Mouse (Mus musculus) forebrain, embryonic 15.5 days (tissue): ENCODE results near the gene Mycbp2. TPM values are rescaled to one million over a fixed set of nuclear protein-coding genes. Genes with fewer than 3 reads are reported as not detected.
A peak's percentile ranks its signal among the peaks of the same experiment; 100 is the strongest.

ENCODE experiments used
- ATAC-seq: fragments of 200-750 bp; cut with Nextera tagmentation; replicated peaks from 2 replicates; pipeline ENCODE4 v1.8.0; 2017; ENCODE audit warnings: mild to moderate bottlenecking, moderate TSS enrichment, moderate library complexity
- H3K27ac ChIP-seq: fragments of 300-500 bp; sonication (generic); replicated peaks from 2 replicates; pipeline ENCODE4 v1.5.1; 2015; ENCODE audit warnings: mild to moderate bottlenecking, inconsistent platforms
- H3K27me3 ChIP-seq: fragments of 300-500 bp; sonication (generic); 2 replicates; pipeline ENCODE4 v1.6.1; 2015; ENCODE audit warnings: inconsistent platforms
- H3K36me3 ChIP-seq: fragments of 300-500 bp; sonication (generic); 2 replicates; pipeline ENCODE4 v1.6.1; 2015; ENCODE audit warnings: mild to moderate bottlenecking, inconsistent platforms
- H3K4me1 ChIP-seq: fragments of 300-500 bp; sonication (generic); 2 replicates; pipeline ENCODE4 v1.6.1; 2015; ENCODE audit warnings: inconsistent platforms
- H3K4me2 ChIP-seq: fragments of 300-500 bp; sonication (generic); replicated peaks from 2 replicates; pipeline ENCODE4 v1.6.1; 2015; ENCODE audit warnings: mild to moderate bottlenecking, inconsistent platforms
- H3K4me3 ChIP-seq: fragments of 300-500 bp; sonication (generic); 2 replicates; pipeline ENCODE4 v1.5.1; 2015; ENCODE audit warnings: mild to moderate bottlenecking, inconsistent platforms
- H3K9ac ChIP-seq: fragments of 300-500 bp; sonication (generic); replicated peaks from 2 replicates; pipeline ENCODE4 v1.6.1; 2015; ENCODE audit warnings: mild to moderate bottlenecking, inconsistent platforms
- H3K9me3 ChIP-seq: fragments of 300-500 bp; sonication (generic); 2 replicates; pipeline ENCODE4 v1.6.1; 2016; ENCODE audit warnings: inconsistent platforms
- WGBS: fragments of 180-500 bp; shearing (Covaris S2); methylation state at CpG from one replicate; pipeline ENCODE4 v1.1.7; 2015; ENCODE audit warnings: mixed read lengths; 5-methylcytosine and 5-hydroxymethylcytosine counted together
- polyA plus RNA-seq: library from polyadenylated mRNA; unstranded; fragments of >200 nt; fragmentation: Nextera tagmentation; extraction: Ambion mirVana; gene quantifications from 2 replicates; pipeline ENCODE4 v1.2.1, GENCODE M21; 2015

Gene Mycbp2
- polyA plus RNA-seq, 1 experiment from 2014 or later, result 51.8 TPM

DNA sequence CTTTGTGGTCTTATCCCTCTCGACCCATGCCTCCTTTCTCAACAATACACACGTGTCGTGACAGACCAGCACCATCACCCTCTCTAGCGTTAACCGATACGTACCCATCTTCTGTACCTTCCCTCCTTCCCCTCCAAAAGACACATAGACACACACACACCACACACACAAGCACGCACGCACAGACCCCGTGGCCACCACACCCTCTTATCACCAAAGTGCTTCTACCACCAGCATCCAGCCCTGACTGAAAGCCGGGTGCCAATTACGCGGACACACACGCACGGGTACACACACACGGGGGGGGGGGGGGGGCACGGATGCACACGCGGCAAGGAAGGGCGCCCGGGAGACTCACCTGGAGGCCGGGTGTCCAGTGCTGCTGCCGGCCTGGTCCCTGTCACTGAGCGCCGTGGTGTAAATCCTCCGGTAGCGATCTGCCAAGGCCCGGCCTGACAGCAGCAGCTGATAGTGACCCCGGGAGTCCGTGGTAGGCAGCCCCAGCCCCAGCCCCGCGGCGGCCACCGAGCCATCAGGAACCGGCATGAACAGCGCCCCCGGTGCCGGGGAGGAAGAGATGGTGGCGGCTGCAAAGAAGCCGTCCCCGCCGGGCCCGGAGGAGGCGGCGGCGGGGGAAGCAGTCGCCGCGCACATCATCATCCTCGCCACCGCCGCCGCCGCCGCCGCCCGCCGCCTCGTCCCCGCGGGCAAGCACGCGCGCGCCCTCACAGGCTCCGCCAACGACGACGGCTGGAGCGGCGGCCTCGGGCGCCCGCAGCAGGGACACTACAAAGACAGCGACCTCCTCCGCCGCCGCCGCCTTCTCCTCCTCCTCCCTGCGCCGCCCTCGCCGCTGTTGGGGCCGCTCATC, 521 bp downstream of the Mycbp2 start:
- peak overlapping the region; percentile 98 for H3K27ac ChIP-seq
- no peaks in the 10 kb centered on the region for H3K27me3 ChIP-seq
- H3K4me2 ChIP-seq, result peak overlapping the region; percentile 64
- WGBS, result under 1% methylated on average over 53 of the region's 83 CpGs
- no peaks in the 10 kb centered on the region for H3K9me3 ChIP-seq
- ATAC-seq, result peak; percentile 68
- peaks cover 40% of the 10 kb centered on the region for H3K4me1 ChIP-seq
- peak overlapping the region; percentile 80 for H3K9ac ChIP-seq
- H3K36me3 ChIP-seq, result no peaks in the 10 kb centered on the region
- peak overlapping the region; percentile 71 for H3K4me3 ChIP-seq

DNA sequence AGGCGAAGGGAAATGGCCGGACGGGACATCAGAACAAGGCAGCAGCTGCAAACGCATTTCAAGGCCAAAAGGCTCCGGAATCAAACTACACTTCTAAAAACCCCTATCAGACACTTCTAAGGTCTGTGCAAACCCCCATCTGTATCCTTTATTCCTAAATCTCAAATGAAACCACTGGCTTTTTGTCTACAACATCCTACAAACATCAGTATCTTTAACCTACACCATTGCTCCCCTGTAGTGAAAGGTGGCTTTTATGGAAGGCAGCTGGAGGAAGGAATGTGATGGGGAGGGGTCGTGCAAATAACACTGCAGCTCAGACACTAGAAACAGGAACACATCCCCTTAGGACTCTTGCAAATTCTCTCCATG, 1.1 kb downstream of the Mycbp2 start:
- no peaks in the 10 kb centered on the region for H3K9me3 ChIP-seq
- 3% methylated on average over 6 of the region's 6 CpGs for WGBS

DNA sequence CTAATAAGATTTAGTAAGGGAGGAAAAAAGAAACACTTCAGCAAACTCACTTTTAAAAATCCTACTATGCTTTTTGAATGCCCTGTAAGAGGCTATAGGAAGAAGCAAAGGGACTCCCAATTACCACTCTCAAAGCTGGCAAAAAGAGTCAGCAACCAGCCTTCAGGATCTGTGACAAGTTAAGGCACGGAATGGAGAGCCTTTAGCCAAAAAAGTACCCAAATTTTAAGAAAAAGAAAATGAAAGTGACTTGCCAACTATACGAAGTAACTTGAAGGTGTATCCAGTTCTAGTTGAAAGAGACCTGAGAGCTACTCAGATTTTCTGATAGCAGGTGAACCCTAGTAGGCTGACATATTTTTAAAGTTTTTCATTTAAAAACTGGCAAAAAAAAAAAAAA, 1.6 kb downstream of the Mycbp2 start:
- Histone ChIP-seq H3K4me2 (peak overlapping the region; percentile 64), H3K4me1 (peaks cover 38% of the 10 kb centered on the region), H3K9me3 (no peaks in the 10 kb centered on the region), H3K27ac (no peak overlapping the region), H3K9ac (peak overlapping the region; percentile 80), H3K27me3 (no peaks in the 10 kb centered on the region), H3K36me3 (no peaks in the 10 kb centered on the region), H3K4me3 (peak overlapping the region; percentile 71)
- no peak for ATAC-seq
- 49% methylated on average over 2 of the region's 2 CpGs for WGBS

More for the DNA sequence above, 1.1 kb downstream of the Mycbp2 start:
- H3K4me2 ChIP-seq, result peak overlapping the region; percentile 64
- H3K27me3 ChIP-seq, result no peaks in the 10 kb centered on the region
- H3K36me3 ChIP-seq, result no peaks in the 10 kb centered on the region
- peak overlapping the region; percentile 98 for H3K27ac ChIP-seq
- peak overlapping the region; percentile 71 for H3K4me3 ChIP-seq
- H3K9ac ChIP-seq, result peak overlapping the region; percentile 80
- ATAC-seq, result no peak
- peaks cover 40% of the 10 kb centered on the region for H3K4me1 ChIP-seq

GRCm38 (mm10) chr14:103343791-103344190, 2.8 kb downstream of the Mycbp2 start:
- Histone ChIP-seq H3K9ac (no peak overlapping the region), H3K36me3 (no peaks in the 10 kb centered on the region), H3K27ac (no peak overlapping the region), H3K27me3 (no peaks in the 10 kb centered on the region), H3K4me2 (peak overlapping the region; percentile 33), H3K4me1 (peaks cover 33% of the 10 kb centered on the region), H3K4me3 (peak overlapping the region; percentile 9; the same call in 1 of the 2 replicates), H3K9me3 (no peaks in the 10 kb centered on the region)
- ATAC-seq, result no peak
- WGBS, result 70% methylated on average over 5 of the region's 5 CpGs

GRCm38 (mm10) chr14:103341385-103342294, 5.0 kb downstream of the Mycbp2 start:
- no peaks in the 10 kb centered on the region for H3K27me3 ChIP-seq
- H3K9ac ChIP-seq, result no peak overlapping the region
- H3K9me3 ChIP-seq, result no peaks in the 10 kb centered on the region
- no peak for ATAC-seq
- H3K27ac ChIP-seq, result no peak overlapping the region
- no peaks in the 10 kb centered on the region for H3K36me3 ChIP-seq
- H3K4me3 ChIP-seq, result no peak overlapping the region
- no peak overlapping the region for H3K4me2 ChIP-seq
- WGBS, result 79% methylated on average over 1 of the region's 1 CpGs
- H3K4me1 ChIP-seq, result peaks cover 31% of the 10 kb centered on the region

DNA sequence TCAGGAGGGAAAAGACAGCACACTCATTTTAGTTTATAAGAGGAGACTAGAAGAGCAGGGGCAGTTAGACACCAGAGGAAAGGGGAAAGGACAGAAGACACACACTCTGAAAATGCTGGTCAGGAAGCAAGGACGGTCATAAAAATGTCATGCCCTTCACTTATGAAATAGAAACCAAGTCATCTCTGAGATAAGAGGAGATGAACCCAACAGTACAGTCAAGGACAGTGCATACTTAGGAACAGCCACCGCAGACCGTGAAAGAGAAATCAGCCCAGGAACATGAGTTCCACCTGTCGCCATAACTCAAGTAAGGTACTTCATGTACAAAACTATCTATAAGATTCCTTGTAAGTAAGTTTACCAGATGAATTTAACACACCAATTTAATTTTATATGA, 33.7 kb downstream of the Mycbp2 start:
- Histone ChIP-seq H3K4me1 (no peaks in the 10 kb centered on the region), H3K4me2 (no peak overlapping the region), H3K4me3 (no peak overlapping the region), H3K9me3 (no peaks in the 10 kb centered on the region), H3K27ac (no peak overlapping the region), H3K9ac (no peak overlapping the region), H3K27me3 (no peaks in the 10 kb centered on the region), H3K36me3 (peaks cover 39% of the 10 kb centered on the region)
- no peak for ATAC-seq
- WGBS, result 97% methylated on average over 4 of the region's 4 CpGs

- Histone ChIP-seq H3K9me3 (no peaks in the 10 kb centered on the region), H3K27me3 (no peaks in the 10 kb centered on the region), H3K9ac (no peak overlapping the region), H3K4me1 (no peaks in the 10 kb centered on the region), H3K4me3 (no peak overlapping the region), H3K36me3 (peaks cover 38% of the 10 kb centered on the region), H3K27ac (no peak overlapping the region), H3K4me2 (no peak overlapping the region)
- ATAC-seq, result no peak
- WGBS, result 97% methylated on average over 2 of the region's 2 CpGs
Observed at GRCm38 (mm10) chr14:103296227-103296626, 50.4 kb downstream of the Mycbp2 start.

DNA sequence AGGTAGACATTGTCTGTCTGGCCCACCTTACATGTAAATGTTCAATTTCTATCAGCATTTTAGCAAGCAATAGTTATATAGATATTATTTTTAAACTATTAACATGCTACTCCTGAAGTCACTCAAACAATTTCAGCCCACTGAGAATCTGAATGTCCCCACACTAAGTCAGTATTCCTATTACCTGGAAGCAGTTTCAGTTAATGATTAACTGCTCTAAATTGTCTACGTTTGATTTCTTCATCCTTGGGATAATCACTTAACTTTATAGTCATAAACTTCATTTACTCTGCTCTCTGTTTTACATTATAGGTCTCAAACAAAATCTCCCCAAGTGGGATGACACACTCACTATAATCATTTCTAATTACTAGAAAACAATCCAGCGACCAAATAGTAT, 60.0 kb downstream of the Mycbp2 start:
- WGBS, result 95% methylated on average over 2 of the region's 2 CpGs
- H3K9ac ChIP-seq, result no peak overlapping the region

GRCm38 (mm10) chr14:103276667-103277066, 69.9 kb downstream of the Mycbp2 start:
- H3K27ac ChIP-seq, result no peak overlapping the region
- H3K36me3 ChIP-seq, result peaks cover 17% of the 10 kb centered on the region
- ATAC-seq, result no peak
- H3K4me3 ChIP-seq, result no peak overlapping the region
- no peaks in the 10 kb centered on the region for H3K27me3 ChIP-seq
- no peaks in the 10 kb centered on the region for H3K4me1 ChIP-seq
- no peaks in the 10 kb centered on the region for H3K9me3 ChIP-seq
- 93% methylated on average over 4 of the region's 4 CpGs for WGBS
- H3K9ac ChIP-seq, result no peak overlapping the region
- H3K4me2 ChIP-seq, result no peak overlapping the region

More for the DNA sequence above, 60.0 kb downstream of the Mycbp2 start:
- H3K9me3 ChIP-seq, result no peaks in the 10 kb centered on the region
- H3K27me3 ChIP-seq, result no peaks in the 10 kb centered on the region
- no peak for ATAC-seq
- H3K4me3 ChIP-seq, result no peak overlapping the region
- H3K4me1 ChIP-seq, result no peaks in the 10 kb centered on the region
- no peak overlapping the region for H3K27ac ChIP-seq
- no peak overlapping the region for H3K4me2 ChIP-seq
- H3K36me3 ChIP-seq, result peaks cover 25% of the 10 kb centered on the region

- ATAC-seq, result no peak
- H3K4me2 ChIP-seq, result no peak overlapping the region
- WGBS, result 99% methylated on average over 2 of the region's 2 CpGs
Observed at GRCm38 (mm10) chr14:103260437-103260836, 86.2 kb downstream of the Mycbp2 start.

DNA sequence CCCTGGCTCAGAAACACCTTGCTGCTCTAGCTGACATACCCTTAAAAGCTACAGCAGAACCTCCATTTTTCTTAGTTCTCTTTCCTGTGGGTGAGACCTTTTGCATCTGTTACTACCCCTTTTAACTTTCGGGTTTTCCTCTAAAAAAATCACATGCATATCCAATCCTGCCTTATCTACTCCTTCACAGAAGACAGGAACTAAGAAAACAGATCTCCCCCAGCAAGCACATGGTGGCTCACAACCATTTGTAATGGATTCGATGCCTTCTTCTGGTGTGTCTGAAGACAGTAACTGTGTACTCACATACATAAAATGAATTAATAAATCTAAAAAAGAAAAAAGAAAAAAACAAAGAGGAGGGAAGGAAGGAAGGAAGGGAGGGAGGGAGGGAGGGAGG, 87.9 kb downstream of the Mycbp2 start:
- H3K4me3 ChIP-seq, result no peak overlapping the region
- H3K9me3 ChIP-seq, result no peaks in the 10 kb centered on the region
- 91% methylated on average over 2 of the region's 2 CpGs for WGBS

More at GRCm38 (mm10) chr14:103260437-103260836, 86.2 kb downstream of the Mycbp2 start:
- no peak overlapping the region for H3K9ac ChIP-seq
- H3K27ac ChIP-seq, result no peak overlapping the region
- H3K9me3 ChIP-seq, result no peaks in the 10 kb centered on the region
- no peaks in the 10 kb centered on the region for H3K27me3 ChIP-seq
- no peaks in the 10 kb centered on the region for H3K4me1 ChIP-seq
- H3K4me3 ChIP-seq, result no peak overlapping the region
- H3K36me3 ChIP-seq, result peaks cover 29% of the 10 kb centered on the region

DNA sequence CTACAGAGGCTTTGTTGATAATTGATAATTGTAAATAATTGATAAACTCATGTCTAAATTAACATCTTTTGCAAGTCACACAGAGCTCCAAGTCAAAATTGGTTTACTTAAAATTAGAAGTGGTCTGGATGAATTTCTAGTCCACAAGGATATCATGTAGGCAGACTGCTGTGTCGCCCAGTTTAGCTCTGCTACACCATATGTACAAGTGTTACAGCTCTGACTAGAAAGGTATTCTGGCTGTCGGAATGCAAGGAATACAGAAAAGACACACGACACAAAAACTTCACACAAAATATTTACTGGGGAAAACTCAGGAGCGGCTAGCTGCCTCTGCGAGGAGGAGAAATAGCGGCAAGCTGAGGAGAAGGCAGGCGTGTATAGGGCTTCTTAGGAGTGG, 89.7 kb downstream of the Mycbp2 start:
- 94% methylated on average over 7 of the region's 7 CpGs for WGBS
- no peaks in the 10 kb centered on the region for H3K9me3 ChIP-seq
- H3K27me3 ChIP-seq, result no peaks in the 10 kb centered on the region
- H3K36me3 ChIP-seq, result peaks cover 27% of the 10 kb centered on the region
- no peak overlapping the region for H3K4me3 ChIP-seq
- H3K27ac ChIP-seq, result no peak overlapping the region
- no peak overlapping the region for H3K9ac ChIP-seq
- no peak for ATAC-seq
- no peak overlapping the region for H3K4me2 ChIP-seq
- no peaks in the 10 kb centered on the region for H3K4me1 ChIP-seq

More for the DNA sequence above, 87.9 kb downstream of the Mycbp2 start:
- peaks cover 30% of the 10 kb centered on the region for H3K36me3 ChIP-seq
- H3K9ac ChIP-seq, result no peak overlapping the region
- no peaks in the 10 kb centered on the region for H3K27me3 ChIP-seq
- ATAC-seq, result no peak
- no peak overlapping the region for H3K4me2 ChIP-seq
- no peak overlapping the region for H3K27ac ChIP-seq
- no peaks in the 10 kb centered on the region for H3K4me1 ChIP-seq
